Mouse (Mus musculus): ENCODE measurements around the gene Pla2g6.

DNA sequence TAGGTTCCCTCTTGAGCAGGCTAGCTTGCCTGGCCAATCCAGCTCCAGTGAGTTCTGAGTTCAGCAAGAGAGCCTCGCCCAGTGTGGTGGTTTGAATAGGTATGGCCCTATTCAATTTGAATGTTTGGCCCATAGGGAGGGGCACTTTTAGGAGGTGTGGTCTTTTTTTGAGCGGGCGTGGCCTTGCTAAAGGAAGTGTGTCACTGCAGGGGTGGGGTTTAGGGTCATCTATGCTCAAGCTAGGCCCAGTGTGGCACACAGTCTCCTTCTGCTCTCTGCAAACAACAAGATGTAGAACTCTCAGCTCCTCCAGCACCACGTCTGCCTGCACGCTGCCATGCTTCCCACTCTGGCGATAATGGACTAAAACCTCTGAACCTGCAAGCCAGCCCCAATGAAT is 64.5 kb downstream of the Pla2g6 start:
- TF ChIP-seq SIN3A (IDR thresholded peaks at IDR 0.05; ENCODE audit: low read length) (no peak), CTCF (conservative IDR thresholded peaks at IDR 0.05 in 1 of 2, IDR thresholded peaks at IDR 0.05 in 1 of 2; ENCODE audit: low read depth in 2 of 2, low read length in 2 of 2) (no peak), E2F4 (IDR thresholded peaks at IDR 0.05; ENCODE audit: insufficient replicate concordance, low read depth, low read length) (no peak), POLR2A (IDR thresholded peaks at IDR 0.05; ENCODE audit: low read depth, low read length) (no peak), CHD1 (IDR thresholded peaks at IDR 0.05; ENCODE audit: low read depth, low read length) (no peak), ZMIZ1 (IDR thresholded peaks at IDR 0.05; ENCODE audit: low read depth, low read length) (no peak), USF1 (IDR thresholded peaks at IDR 0.05; ENCODE audit: low read depth, low read length) (no peak), MAFK (IDR thresholded peaks at IDR 0.05; ENCODE audit: insufficient replicate concordance, low read length) (no peak), UBTF (IDR thresholded peaks at IDR 0.05; ENCODE audit: low read depth, low read length) (no peak), CHD2 (IDR thresholded peaks at IDR 0.05; ENCODE audit: low read length) (no peak), MEF2A (IDR thresholded peaks at IDR 0.05; ENCODE audit: borderline replicate concordance, low read depth, low read length) (no peak), ZC3H11A (IDR thresholded peaks at IDR 0.05; ENCODE audit: low read depth, low read length) (no peak), HCFC1 (IDR thresholded peaks at IDR 0.05; ENCODE audit: low read depth, low read length) (no peak), MXI1 (IDR thresholded peaks at IDR 0.05; ENCODE audit: low read depth, low read length) (no peak)
